Mouse (Mus musculus) cortical plate, adult 2 months (tissue): ENCODE data around the gene Dek.

ENCODE experiments used
- CTCF ChIP-seq: fragments of 200-500 bp; IDR thresholded peaks from 2 replicates; pipeline ENCODE4 v1.5.1; 2011; ENCODE audit warnings: mild to moderate bottlenecking, control low read depth, low read length; ENCODE audit not compliant: insufficient read depth; ENCODE audit errors: extremely low read depth
- POLR2A ChIP-seq: fragments of 200-500 bp; IDR thresholded peaks from 2 replicates; pipeline ENCODE4 v1.6.1; 2011; ENCODE audit warnings: mild to moderate bottlenecking, low read length, control low read depth; ENCODE audit not compliant: insufficient read depth; ENCODE audit errors: extremely low read depth

DNA sequence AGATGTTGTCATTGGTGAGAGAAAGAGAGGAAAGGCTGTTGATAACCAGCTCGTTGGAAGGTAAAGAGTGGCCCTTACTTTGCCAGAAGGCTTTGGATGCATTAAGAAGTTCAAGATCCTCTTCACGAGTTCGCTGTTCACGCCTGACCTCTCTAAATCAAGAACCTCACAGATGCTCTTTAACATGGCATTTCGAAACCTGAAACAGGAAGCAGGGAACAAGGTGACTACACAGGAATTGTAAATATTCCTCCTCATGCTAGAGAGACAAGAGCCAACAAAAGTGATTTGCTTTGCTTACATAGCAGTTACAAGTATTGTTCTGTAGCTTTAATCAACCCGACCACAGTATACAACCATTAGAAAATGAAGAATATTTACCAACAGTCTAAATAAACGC lies 6.7 kb downstream of the Dek start:
- TF ChIP-seq CTCF (no peak), POLR2A (no peak)
